Mouse (Mus musculus): Measurements from ENCODE around the gene Sfxn5. TPM values are rescaled to one million over a fixed set of nuclear protein-coding genes. Genes with fewer than 3 reads are reported as not detected.

Sfxn5 gene
- total RNA-seq, 2 experiments from 2014 or later, result 4.6 to 4.8 TPM

- no peak for DNase-seq (ENCODE audit: low spot score)
- intact Hi-C loops (cut with DNase I), result no loop called here
Measured at GRCm38 (mm10) chr6:85368166-85368565, 34.9 kb upstream of the Sfxn5 start.

- intact Hi-C loops (cut with DNase I), result no loop called here
- no peak for DNase-seq (ENCODE audit: low spot score)
Measured at GRCm38 (mm10) chr6:85366387-85366786, 33.2 kb upstream of the Sfxn5 start.

- DNase-seq (ENCODE audit: low spot score), result no peak
- intact Hi-C loops (cut with DNase I), result no loop called here
Measured at GRCm38 (mm10) chr6:85364439-85364838, 31.2 kb upstream of the Sfxn5 start.

DNA sequence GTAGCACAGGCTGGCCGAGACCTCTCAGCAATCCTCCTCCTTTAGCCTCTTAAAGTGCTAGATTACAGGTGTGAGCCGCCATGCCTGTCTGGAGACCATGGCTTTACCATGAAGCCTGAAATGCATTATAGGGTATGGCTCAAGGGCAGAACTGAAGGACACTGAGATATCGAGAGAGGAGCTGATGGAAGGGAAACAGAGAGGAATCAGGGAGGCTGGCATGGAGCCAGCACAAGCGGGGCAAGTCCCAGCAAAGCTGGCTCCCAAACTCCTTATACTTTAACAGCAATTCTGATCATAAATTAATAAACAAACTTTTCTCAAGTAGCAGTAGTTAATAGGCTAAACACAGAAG is 30.7 kb upstream of the Sfxn5 start:
- intact Hi-C loops (cut with DNase I), result no loop called here
- no peak for DNase-seq (ENCODE audit: low spot score)

DNA sequence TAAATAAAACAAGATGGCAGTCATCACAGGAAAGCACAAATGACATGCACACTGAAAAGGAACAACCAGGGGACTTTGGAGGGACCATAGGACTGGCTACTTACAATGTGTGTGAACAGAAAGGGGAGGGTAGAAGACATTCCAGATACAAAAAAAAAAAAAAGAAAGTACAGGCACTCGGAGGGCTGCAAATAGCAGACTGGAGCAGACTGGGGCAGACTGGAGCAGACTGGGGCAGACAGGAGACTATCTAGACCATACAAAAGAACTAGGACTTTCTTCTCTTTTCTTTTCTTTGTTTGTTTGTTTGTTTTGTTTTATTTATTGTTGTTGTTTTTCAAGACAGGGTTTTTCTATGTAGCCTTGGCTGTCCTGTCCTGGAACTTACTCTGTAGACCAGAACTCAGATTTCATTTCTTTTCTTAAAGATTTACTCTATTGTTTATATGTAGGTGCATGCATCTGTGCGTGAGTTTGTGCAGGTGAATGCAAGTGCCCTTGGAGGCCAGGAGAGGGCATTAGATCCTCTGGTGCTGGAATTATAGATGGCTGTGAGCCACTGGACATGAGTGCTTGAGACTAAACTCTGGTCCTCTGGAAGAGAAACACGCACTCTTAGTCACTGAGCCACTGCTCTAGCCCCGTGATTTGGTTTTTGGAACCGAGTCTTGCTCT is 30.1 kb upstream of the Sfxn5 start:
- intact Hi-C loops (cut with DNase I), result no loop called here
- no peak for DNase-seq (ENCODE audit: low spot score)

GRCm38 (mm10) chr6:85362610-85363009 is 29.4 kb upstream of the Sfxn5 start:
- DNase-seq (ENCODE audit: low spot score), result no peak
- intact Hi-C loops (cut with DNase I), result no loop called here

- no peak for DNase-seq (ENCODE audit: low spot score)
- intact Hi-C loops (cut with DNase I), result no loop called here
Measured at GRCm38 (mm10) chr6:85360311-85360710, 27.1 kb upstream of the Sfxn5 start.

- DNase-seq (ENCODE audit: low spot score), result no peak
- intact Hi-C loops (cut with DNase I), result no loop called here
Measured at GRCm38 (mm10) chr6:85358877-85359276, 25.7 kb upstream of the Sfxn5 start.

GRCm38 (mm10) chr6:85356682-85357465 is 23.7 kb upstream of the Sfxn5 start:
- DNase-seq (ENCODE audit: low spot score), result no peak
- intact Hi-C loops (cut with DNase I), result no loop called here

- DNase-seq (ENCODE audit: low spot score), result no peak
- intact Hi-C loops (cut with DNase I), result no loop called here
Measured at GRCm38 (mm10) chr6:85355753-85356152, 22.5 kb upstream of the Sfxn5 start.

DNA sequence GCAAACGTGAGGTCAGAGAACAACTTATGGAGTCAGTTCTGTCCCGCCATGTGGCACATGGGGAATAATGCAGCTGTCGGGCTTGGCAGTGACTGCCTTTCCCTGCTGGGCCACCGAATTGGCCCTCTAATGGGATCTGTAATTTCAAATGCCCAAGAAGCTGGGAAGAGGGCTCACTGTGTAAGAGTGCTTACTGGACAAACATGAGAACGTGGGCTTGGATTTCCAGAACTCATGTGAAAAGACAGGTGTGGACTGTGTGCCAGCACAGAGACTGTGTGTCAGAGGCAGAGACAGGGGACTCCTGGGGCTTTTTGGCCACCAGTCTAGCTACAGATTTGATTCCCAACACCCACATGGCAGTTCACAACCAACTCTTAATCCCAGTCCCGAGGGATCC is 21.5 kb upstream of the Sfxn5 start:
- DNase-seq (ENCODE audit: low spot score), result no peak
- intact Hi-C loops (cut with DNase I), result no loop called here

- intact Hi-C loops (cut with DNase I), result no loop called here
- DNase-seq (ENCODE audit: low spot score), result no peak
Measured at GRCm38 (mm10) chr6:85353706-85354105, 20.5 kb upstream of the Sfxn5 start.

GRCm38 (mm10) chr6:85350157-85350556 is 16.9 kb upstream of the Sfxn5 start:
- no peak for DNase-seq (ENCODE audit: low spot score)
- intact Hi-C loops (cut with DNase I), result no loop called here

GRCm38 (mm10) chr6:85349246-85349645 is 16.0 kb upstream of the Sfxn5 start:
- intact Hi-C loops (cut with DNase I), result no loop called here
- peak; percentile 26 for DNase-seq (ENCODE audit: low spot score)

- intact Hi-C loops (cut with DNase I), result no loop called here
Measured at GRCm38 (mm10) chr6:85348133-85348532, 14.9 kb upstream of the Sfxn5 start.

GRCm38 (mm10) chr6:85346028-85346634 is 12.9 kb upstream of the Sfxn5 start:
- intact Hi-C loops (cut with DNase I), result loop anchor here (1.0 to 2.0 kb wide), 2 partner anchors 34 to 45 kb away; no protein-coding TSS in a partner anchor

More at GRCm38 (mm10) chr6:85348133-85348532, 14.9 kb upstream of the Sfxn5 start:
- DNase-seq (ENCODE audit: low spot score), result no peak

GRCm38 (mm10) chr6:85344929-85345328 is 11.7 kb upstream of the Sfxn5 start:
- intact Hi-C loops (cut with DNase I), result no loop called here
- no peak for DNase-seq (ENCODE audit: low spot score)

More at GRCm38 (mm10) chr6:85346028-85346634, 12.9 kb upstream of the Sfxn5 start:
- DNase-seq (ENCODE audit: low spot score), result peak; percentile 60

GRCm38 (mm10) chr6:85343027-85343426 is 9.8 kb upstream of the Sfxn5 start:
- intact Hi-C loops (cut with DNase I), result no loop called here
- DNase-seq (ENCODE audit: low spot score), result no peak

GRCm38 (mm10) chr6:85341814-85342501 is 8.7 kb upstream of the Sfxn5 start:
- intact Hi-C loops (cut with DNase I), result no loop called here
- DNase-seq (ENCODE audit: low spot score), result no peak

- intact Hi-C loops (cut with DNase I), result no loop called here
- no peak for DNase-seq (ENCODE audit: low spot score)
Measured at GRCm38 (mm10) chr6:85340184-85340583, 7.0 kb upstream of the Sfxn5 start.
